Mouse (Mus musculus): ENCODE data around the gene Gnat2.

GRCm38 (mm10) chr3:108067370-108067934 is 25.1 kb upstream of the Gnat2 start:
- no peak for TF ChIP-seq CTCF (IDR thresholded peaks at IDR 0.05)
- no peak for TF ChIP-seq EP300 (IDR thresholded peaks at IDR 0.05; ENCODE audit: insufficient read depth, low read depth, low read length)
- no peak for TF ChIP-seq POLR2A (IDR thresholded peaks at IDR 0.05; ENCODE audit: insufficient read depth, low read depth, low read length)

Measured in heart, adult 2 months (tissue).